Mouse (Mus musculus): Measurements from ENCODE around the gene Acod1. TPM values are rescaled to one million over a fixed set of nuclear protein-coding genes. Genes with fewer than 3 reads are reported as not detected.

Acod1 gene
- polyA plus RNA-seq, 2 experiments, result 0.06 to 0.08 TPM

- TF ChIP-seq EP300 (IDR thresholded peaks at IDR 0.05; ENCODE audit: low read depth) (no peak), CTCF (IDR thresholded peaks at IDR 0.05; ENCODE audit: low read depth) (peak; percentile 15; the same call in 1 of the 2 replicates)
- no peak for DNase-seq (ENCODE audit: low read depth in 3 of 3, low spot score in 3 of 3)
- Histone ChIP-seq H3K4me3 (ENCODE audit: insufficient read depth in 1 of 2, low read depth in 2 of 2, low read length in 2 of 2) (no peak overlapping the region), H3K9me3 (ENCODE audit: control insufficient read depth, low read length) (no peaks in the 10 kb centered on the region), H3K27ac (no peak overlapping the region), H3K27me3 (ENCODE audit: control insufficient read depth, insufficient read depth, low read length) (no peaks in the 10 kb centered on the region), H3K4me2 (ENCODE audit: low read depth) (no peak overlapping the region), H3K36me3 (replicated peaks; ENCODE audit: control insufficient read depth, insufficient read depth, low read depth) (no peaks in the 10 kb centered on the region), H3K4me1 (replicated peaks; ENCODE audit: control insufficient read depth in 2 of 2, insufficient read depth in 2 of 2, low read length in 1 of 2) (no peaks in the 10 kb centered on the region), H3K9ac (replicated peaks) (no peak overlapping the region)
- WGBS (ENCODE audit: insufficient replicate concordance), result 67% methylated on average over 10 of the region's 10 CpGs
- ATAC-seq (ENCODE audit: insufficient read depth), result no peak
These were observed 12.7 kb downstream of the Acod1 start for GRCm38 (mm10) chr14:103059495-103059894.

- DNase-seq (ENCODE audit: low read depth in 3 of 3, low spot score in 3 of 3) (peak in 2 of 3 experiments; percentile 58 to 67), ATAC-seq (ENCODE audit: insufficient read depth) (no peak)
- peaks cover 0 to 6% of the 10 kb centered on the region in 2 experiments; a peak in 2 of 4 replicates for H3K4me1 ChIP-seq (replicated peaks; ENCODE audit: control insufficient read depth in 2 of 2, insufficient read depth in 2 of 2, low read length in 1 of 2)
- H3K9ac ChIP-seq (replicated peaks), result no peak overlapping the region
- H3K4me2 ChIP-seq (ENCODE audit: low read depth), result no peak overlapping the region
- H3K27ac ChIP-seq, result no peak overlapping the region
- 10% methylated on average over 10 of the region's 10 CpGs for WGBS (ENCODE audit: insufficient replicate concordance)
- H3K36me3 ChIP-seq (replicated peaks; ENCODE audit: control insufficient read depth, insufficient read depth, low read depth), result no peaks in the 10 kb centered on the region
- H3K27me3 ChIP-seq (ENCODE audit: control insufficient read depth, insufficient read depth, low read length), result no peaks in the 10 kb centered on the region
- TF ChIP-seq EP300 (IDR thresholded peaks at IDR 0.05; ENCODE audit: low read depth) (no peak), CTCF (IDR thresholded peaks at IDR 0.05; ENCODE audit: low read depth) (peak; percentile 83)
- H3K4me3 ChIP-seq (ENCODE audit: insufficient read depth in 1 of 2, low read depth in 2 of 2, low read length in 2 of 2), result no peak overlapping the region
- no peaks in the 10 kb centered on the region for H3K9me3 ChIP-seq (ENCODE audit: control insufficient read depth, low read length)
These were observed 18.8 kb downstream of the Acod1 start for GRCm38 (mm10) chr14:103065294-103066167.

- Histone ChIP-seq H3K9me3 (ENCODE audit: control insufficient read depth, low read length) (no peaks in the 10 kb centered on the region), H3K36me3 (replicated peaks; ENCODE audit: control insufficient read depth, insufficient read depth, low read depth) (peaks cover 5% of the 10 kb centered on the region), H3K4me3 (ENCODE audit: insufficient read depth in 1 of 2, low read depth in 2 of 2, low read length in 2 of 2) (peak overlapping the region; percentile 64 to 88), H3K4me2 (ENCODE audit: low read depth) (peak overlapping the region; percentile 95), H3K9ac (replicated peaks) (peak overlapping the region; percentile 95), H3K27me3 (ENCODE audit: control insufficient read depth, insufficient read depth, low read length) (no peaks in the 10 kb centered on the region), H3K27ac (peak overlapping the region; percentile 95), H3K4me1 (replicated peaks; ENCODE audit: control insufficient read depth in 2 of 2, insufficient read depth in 2 of 2, low read length in 1 of 2) (peaks cover 0 to 10% of the 10 kb centered on the region in 2 experiments; a peak in 3 of 4 replicates)
- TF ChIP-seq CTCF (IDR thresholded peaks at IDR 0.05; ENCODE audit: low read depth), result no peak
- no peak for TF ChIP-seq EP300 (IDR thresholded peaks at IDR 0.05; ENCODE audit: low read depth)
- no peak for DNase-seq (ENCODE audit: low read depth in 3 of 3, low spot score in 3 of 3)
- WGBS (ENCODE audit: insufficient replicate concordance), result 26% methylated on average over 12 of the region's 12 CpGs
- no peak for ATAC-seq (ENCODE audit: insufficient read depth)
These were observed 22.7 kb downstream of the Acod1 start for GRCm38 (mm10) chr14:103069465-103069863.

GRCm38 (mm10) chr14:103069864-103070611, 23.3 kb downstream of the Acod1 start, which contains the start of gene Cln5:
TSS of gene Cln5 (plus strand) at chr14:103070216.
- WGBS (ENCODE audit: insufficient replicate concordance), result under 1% methylated on average over 65 of the region's 65 CpGs
- Histone ChIP-seq H3K4me2 (ENCODE audit: low read depth) (peak within 1 kb of the TSS; percentile 95), H3K9ac (replicated peaks) (peak within 1 kb of the TSS; percentile 95), H3K27me3 (ENCODE audit: control insufficient read depth, insufficient read depth, low read length) (no peaks in the 10 kb centered on the region), H3K27ac (peak within 1 kb of the TSS; percentile 95), H3K9me3 (ENCODE audit: control insufficient read depth, low read length) (no peaks in the 10 kb centered on the region), H3K36me3 (replicated peaks; ENCODE audit: control insufficient read depth, insufficient read depth, low read depth) (peaks cover 5% of the 10 kb centered on the region), H3K4me1 (replicated peaks; ENCODE audit: control insufficient read depth in 2 of 2, insufficient read depth in 2 of 2, low read length in 1 of 2) (peaks cover 0 to 10% of the 10 kb centered on the region in 2 experiments; a peak in 3 of 4 replicates), H3K4me3 (ENCODE audit: insufficient read depth in 1 of 2, low read depth in 2 of 2, low read length in 2 of 2) (peak within 1 kb of the TSS; percentile 88 to 90)
- TF ChIP-seq CTCF (IDR thresholded peaks at IDR 0.05; ENCODE audit: low read depth), result peak; percentile 61
- TF ChIP-seq EP300 (IDR thresholded peaks at IDR 0.05; ENCODE audit: low read depth), result no peak
- DNase-seq (ENCODE audit: low read depth in 3 of 3, low spot score in 3 of 3) (peak; percentile 89 to 92 (median 90)), ATAC-seq (ENCODE audit: insufficient read depth) (peak; percentile 95)

All from liver, embryonic 14.5 days (tissue).